Mouse (Mus musculus): ENCODE results near the gene Nfkb2. TPM values are rescaled to one million over a fixed set of nuclear protein-coding genes. Genes with fewer than 3 reads are reported as not detected.
A peak's percentile ranks its signal among the peaks of the same experiment; 100 is the strongest.

The Nfkb2 gene
- polyA plus RNA-seq, 1 experiment from 2014 or later, result 5.0 TPM

GRCm38 (mm10) chr19:46320076-46320785 lies 16.1 kb downstream of the Nfkb2 start:
- H3K27ac ChIP-seq, result 0 out of 2 replicates have a peak overlapping the region, but pooled peaks have one; percentile 86
- no peak overlapping the region for H3K4me2 ChIP-seq (replicated peaks)

GRCm38 (mm10) chr19:46321101-46321943 lies 17.2 kb downstream of the Nfkb2 start:
- Histone ChIP-seq H3K36me3 (no peaks in the 10 kb centered on the region), H3K27me3 (peaks cover 93% of the 10 kb centered on the region), H3K4me3 (no peak overlapping the region), H3K9ac (peak overlapping the region; percentile 23; the same call in 1 of the 2 replicates), H3K9me3 (replicated peaks) (no peaks in the 10 kb centered on the region), H3K4me1 (peaks cover 62% of the 10 kb centered on the region), H3K27ac (peak overlapping the region; percentile 86), H3K4me2 (replicated peaks) (peak overlapping the region; percentile 41)
- WGBS, result 19% methylated on average over 6 of the region's 6 CpGs
- peak; percentile 77 for ATAC-seq (ENCODE audit: low FRiP score)

More at GRCm38 (mm10) chr19:46320076-46320785, 16.1 kb downstream of the Nfkb2 start:
- Histone ChIP-seq H3K27me3 (peaks cover 93% of the 10 kb centered on the region), H3K9ac (no peak overlapping the region), H3K4me1 (peaks cover 62% of the 10 kb centered on the region), H3K4me3 (no peak overlapping the region), H3K9me3 (replicated peaks) (no peaks in the 10 kb centered on the region), H3K36me3 (no peaks in the 10 kb centered on the region)
- no peak for ATAC-seq (ENCODE audit: low FRiP score)
- WGBS, result 83% methylated on average over 8 of the region's 8 CpGs

- 57% methylated on average over 11 of the region's 11 CpGs for WGBS
- peaks cover 90% of the 10 kb centered on the region for H3K27me3 ChIP-seq
- no peak for ATAC-seq (ENCODE audit: low FRiP score)
- H3K4me1 ChIP-seq, result peaks cover 67% of the 10 kb centered on the region
- peak overlapping the region; percentile 23; the same call in 1 of the 2 replicates for H3K9ac ChIP-seq
- H3K4me3 ChIP-seq, result no peak overlapping the region
- peak overlapping the region; percentile 41 for H3K4me2 ChIP-seq (replicated peaks)
- no peaks in the 10 kb centered on the region for H3K36me3 ChIP-seq
- H3K9me3 ChIP-seq (replicated peaks), result no peaks in the 10 kb centered on the region
- H3K27ac ChIP-seq, result peak overlapping the region; percentile 86
Measured at GRCm38 (mm10) chr19:46322144-46322995, 18.2 kb downstream of the Nfkb2 start.

GRCm38 (mm10) chr19:46322996-46323572 lies 19.0 kb downstream of the Nfkb2 start:
- ATAC-seq (ENCODE audit: low FRiP score), result no peak
- 0 out of 2 replicates have a peak overlapping the region, but pooled peaks have one; percentile 41 for H3K4me2 ChIP-seq (replicated peaks)
- no peak overlapping the region for H3K4me3 ChIP-seq
- 0 out of 2 replicates have a peak overlapping the region, but pooled peaks have one; percentile 35 for H3K9ac ChIP-seq
- no peak overlapping the region for H3K27ac ChIP-seq
- H3K4me1 ChIP-seq, result peaks cover 66% of the 10 kb centered on the region
- H3K9me3 ChIP-seq (replicated peaks), result no peaks in the 10 kb centered on the region
- peaks cover 84% of the 10 kb centered on the region for H3K27me3 ChIP-seq
- H3K36me3 ChIP-seq, result no peaks in the 10 kb centered on the region
- 82% methylated on average over 13 of the region's 13 CpGs for WGBS

GRCm38 (mm10) chr19:46323716-46324115 lies 19.6 kb downstream of the Nfkb2 start:
- no peaks in the 10 kb centered on the region for H3K36me3 ChIP-seq
- H3K9ac ChIP-seq, result peak overlapping the region; percentile 35; the same call in 1 of the 2 replicates
- ATAC-seq (ENCODE audit: low FRiP score), result no peak
- no peaks in the 10 kb centered on the region for H3K9me3 ChIP-seq (replicated peaks)
- H3K4me3 ChIP-seq, result no peak overlapping the region
- H3K4me1 ChIP-seq, result peaks cover 61% of the 10 kb centered on the region
- H3K27me3 ChIP-seq, result peaks cover 78% of the 10 kb centered on the region
- H3K27ac ChIP-seq, result no peak overlapping the region
- 71% methylated on average over 5 of the region's 5 CpGs for WGBS
- no peak overlapping the region for H3K4me2 ChIP-seq (replicated peaks)

GRCm38 (mm10) chr19:46324366-46324765 lies 20.2 kb downstream of the Nfkb2 start:
- Histone ChIP-seq H3K9ac (no peak overlapping the region), H3K27me3 (peaks cover 71% of the 10 kb centered on the region), H3K36me3 (no peaks in the 10 kb centered on the region), H3K9me3 (replicated peaks) (no peaks in the 10 kb centered on the region), H3K27ac (no peak overlapping the region), H3K4me3 (no peak overlapping the region), H3K4me1 (peaks cover 61% of the 10 kb centered on the region), H3K4me2 (replicated peaks) (no peak overlapping the region)
- 77% methylated on average over 11 of the region's 11 CpGs for WGBS
- ATAC-seq (ENCODE audit: low FRiP score), result no peak

- Histone ChIP-seq H3K4me2 (replicated peaks) (peak overlapping the region; percentile 100), H3K9me3 (replicated peaks) (no peaks in the 10 kb centered on the region), H3K27me3 (peaks cover 66% of the 10 kb centered on the region), H3K36me3 (no peaks in the 10 kb centered on the region), H3K4me1 (peaks cover 64% of the 10 kb centered on the region), H3K27ac (no peak overlapping the region), H3K9ac (0 out of 2 replicates have a peak overlapping the region, but pooled peaks have one; percentile 18), H3K4me3 (no peak overlapping the region)
- no peak for ATAC-seq (ENCODE audit: low FRiP score)
- WGBS, result 71% methylated on average over 5 of the region's 5 CpGs
Measured at GRCm38 (mm10) chr19:46324918-46325317, 20.8 kb downstream of the Nfkb2 start.

GRCm38 (mm10) chr19:46326019-46326755 lies 22.1 kb downstream of the Nfkb2 start:
- H3K27ac ChIP-seq, result peak overlapping the region; percentile 98
- peak overlapping the region; percentile 100 for H3K4me2 ChIP-seq (replicated peaks)
- peaks cover 54% of the 10 kb centered on the region for H3K27me3 ChIP-seq
- ATAC-seq (ENCODE audit: low FRiP score), result no peak
- no peaks in the 10 kb centered on the region for H3K9me3 ChIP-seq (replicated peaks)
- H3K9ac ChIP-seq, result peak overlapping the region; percentile 56
- WGBS, result 3% methylated on average over 29 of the region's 29 CpGs
- peaks cover 61% of the 10 kb centered on the region for H3K4me1 ChIP-seq
- peak overlapping the region; percentile 61 for H3K4me3 ChIP-seq
- H3K36me3 ChIP-seq, result peaks cover 11% of the 10 kb centered on the region

GRCm38 (mm10) chr19:46326756-46327305 lies 22.7 kb downstream of the Nfkb2 start, which contains the start of gene Psd:
Psd (minus strand) TSS chr19:46327156.
- Histone ChIP-seq H3K4me3 (peak within 1 kb of the TSS; percentile 61), H3K9me3 (replicated peaks) (no peaks in the 10 kb centered on the region), H3K27ac (peak within 1 kb of the TSS; percentile 98), H3K36me3 (peaks cover 18% of the 10 kb centered on the region), H3K4me1 (peaks cover 55% of the 10 kb centered on the region), H3K4me2 (replicated peaks) (peak within 1 kb of the TSS; percentile 100), H3K27me3 (peaks cover 49% of the 10 kb centered on the region), H3K9ac (peak within 1 kb of the TSS; percentile 66)
- ATAC-seq (ENCODE audit: low FRiP score), result no peak
- under 1% methylated on average over 35 of the region's 35 CpGs for WGBS

GRCm38 (mm10) chr19:46327531-46328064 lies 23.5 kb downstream of the Nfkb2 start:
- H3K36me3 ChIP-seq, result peaks cover 23% of the 10 kb centered on the region
- peaks cover 49% of the 10 kb centered on the region for H3K4me1 ChIP-seq
- H3K27ac ChIP-seq, result peak overlapping the region; percentile 98
- H3K9me3 ChIP-seq (replicated peaks), result no peaks in the 10 kb centered on the region
- H3K27me3 ChIP-seq, result peaks cover 45% of the 10 kb centered on the region
- H3K4me2 ChIP-seq (replicated peaks), result peak overlapping the region; percentile 100
- WGBS, result 33% methylated on average over 14 of the region's 14 CpGs
- H3K9ac ChIP-seq, result peak overlapping the region; percentile 66
- peak overlapping the region; percentile 61 for H3K4me3 ChIP-seq
- ATAC-seq (ENCODE audit: low FRiP score), result peak; percentile 7
